Mouse (Mus musculus) heart, embryonic 13.5 days (tissue): ENCODE results near the gene Pex19. TPM values are rescaled to one million over a fixed set of nuclear protein-coding genes. Genes with fewer than 3 reads are reported as not detected.

Experiments used
- ATAC-seq: fragments of 200-750 bp; cut with Nextera tagmentation; 2 replicates; pipeline ENCODE4 v1.8.0; 2017; ENCODE audit warnings: moderate TSS enrichment; ENCODE audit not compliant: insufficient number of reproducible peaks, low FRiP score, low TSS enrichment; ENCODE audit errors: extremely low read depth
- H3K27ac ChIP-seq: fragments of 300-500 bp; sonication (generic); replicated peaks from 2 replicates; pipeline ENCODE4 v1.5.1; 2015; ENCODE audit warnings: moderate library complexity, mild to moderate bottlenecking, inconsistent platforms
- H3K27me3 ChIP-seq: fragments of 300-500 bp; sonication (generic); replicated peaks from 2 replicates; pipeline ENCODE4 v1.6.1; 2015; ENCODE audit warnings: mild to moderate bottlenecking, inconsistent platforms
- H3K36me3 ChIP-seq: fragments of 300-500 bp; sonication (generic); 2 replicates; pipeline ENCODE4 v1.6.1; 2015; ENCODE audit warnings: mild to moderate bottlenecking, inconsistent platforms
- H3K4me1 ChIP-seq: fragments of 300-500 bp; sonication (generic); 2 replicates; pipeline ENCODE4 v1.6.1; 2015; ENCODE audit warnings: inconsistent platforms
- H3K4me2 ChIP-seq: fragments of 300-500 bp; sonication (generic); 2 replicates; pipeline ENCODE4 v1.6.1; 2015; ENCODE audit warnings: inconsistent platforms, mild to moderate bottlenecking, moderate library complexity
- H3K4me3 ChIP-seq: fragments of 300-500 bp; sonication (generic); 2 replicates; pipeline ENCODE4 v1.5.1; 2015; ENCODE audit warnings: moderate library complexity, mild to moderate bottlenecking, inconsistent platforms
- H3K9ac ChIP-seq: fragments of 300-500 bp; sonication (generic); 2 replicates; pipeline ENCODE4 v1.6.1; 2015; ENCODE audit warnings: inconsistent platforms, mild to moderate bottlenecking, moderate library complexity
- H3K9me3 ChIP-seq: fragments of 300-500 bp; sonication (generic); 2 replicates; pipeline ENCODE4 v1.6.1; 2016; ENCODE audit warnings: inconsistent platforms
- WGBS: fragments of 180-500 bp; shearing (Covaris S2); methylation state at CpG from one replicate; pipeline ENCODE4 v1.1.7; 2015; ENCODE audit warnings: mixed read lengths; 5-methylcytosine and 5-hydroxymethylcytosine counted together
- polyA plus RNA-seq: library from polyadenylated mRNA; unstranded; fragments of >200 nt; fragmentation: Nextera tagmentation; extraction: Ambion mirVana; gene quantifications from 2 replicates; pipeline ENCODE4 v1.2.1, GENCODE M21; 2015

The Pex19 gene
- polyA plus RNA-seq, 1 experiment from 2014 or later: 124 TPM

DNA sequence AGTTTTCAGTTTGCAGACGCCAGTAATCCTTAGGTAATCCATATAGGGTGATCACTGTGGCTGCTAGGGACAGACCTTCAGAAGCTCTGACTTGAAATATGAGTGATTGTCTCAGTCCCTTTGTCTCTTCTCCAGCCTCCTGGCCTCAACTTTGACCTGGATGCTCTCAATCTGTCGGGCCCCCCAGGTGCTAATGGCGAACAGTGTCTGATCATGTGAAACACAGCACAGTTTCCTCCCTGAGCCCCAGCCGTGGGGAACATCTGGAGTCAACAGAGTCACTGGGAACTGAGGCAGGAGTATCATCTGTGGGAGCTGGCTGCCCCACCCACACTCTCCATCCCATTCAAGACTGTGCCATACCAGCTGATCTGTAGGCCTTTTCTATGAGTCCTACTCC, 7.5 kb downstream of the Pex19 start:
- Histone ChIP-seq H3K4me2 (no peak overlapping the region), H3K27ac (no peak overlapping the region), H3K4me1 (no peaks in the 10 kb centered on the region), H3K9me3 (no peaks in the 10 kb centered on the region), H3K9ac (no peak overlapping the region), H3K36me3 (peaks cover 75% of the 10 kb centered on the region), H3K27me3 (no peaks in the 10 kb centered on the region), H3K4me3 (no peak overlapping the region)
- ATAC-seq: no peak
- 80% methylated on average over 4 of the region's 4 CpGs for WGBS

DNA sequence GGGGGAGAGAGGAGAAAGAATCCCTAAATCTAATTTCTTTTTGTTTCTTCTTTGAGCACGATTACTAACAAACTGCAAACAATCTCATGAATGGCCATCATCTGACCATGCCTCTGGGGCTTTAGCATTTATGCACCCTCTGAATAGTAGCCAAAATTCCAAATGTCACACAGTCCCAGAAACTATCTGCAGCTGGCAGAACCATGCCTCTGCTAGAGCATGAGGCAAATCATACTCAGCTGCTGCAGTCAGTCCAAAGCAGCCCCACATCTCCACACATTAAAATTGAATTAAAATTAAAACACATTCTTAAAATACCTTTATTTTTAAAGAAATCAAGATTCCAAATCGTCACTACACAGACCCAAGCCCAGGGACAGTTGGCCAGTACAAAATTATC, 13.6 kb downstream of the Pex19 start:
- Histone ChIP-seq H3K27ac (no peak overlapping the region), H3K9ac (no peak overlapping the region), H3K4me3 (no peak overlapping the region), H3K4me1 (no peaks in the 10 kb centered on the region), H3K9me3 (no peaks in the 10 kb centered on the region), H3K27me3 (no peaks in the 10 kb centered on the region), H3K36me3 (peaks cover 14% of the 10 kb centered on the region), H3K4me2 (no peak overlapping the region)
- WGBS: 75% methylated on average over 2 of the region's 2 CpGs
- no peak for ATAC-seq

DNA sequence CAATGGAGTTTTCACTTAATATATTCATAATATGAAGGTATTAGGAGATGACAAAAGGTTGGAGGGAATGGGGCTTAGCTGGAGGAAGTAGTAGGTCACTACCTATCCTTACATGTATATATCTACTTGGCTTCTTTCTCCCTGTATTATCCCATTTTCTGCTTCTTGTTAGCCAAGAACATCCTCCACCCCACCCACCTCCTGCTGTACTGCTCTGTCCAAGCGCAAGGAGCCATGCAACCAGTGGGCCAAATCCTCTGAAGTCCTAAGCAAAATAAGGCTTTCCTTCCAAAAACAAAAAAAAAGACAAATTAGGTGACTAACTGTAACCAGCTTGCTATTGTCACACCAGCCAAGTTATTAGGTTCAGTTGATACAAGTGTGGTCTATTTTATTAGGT, 14.3 kb downstream of the Pex19 start:
- peaks cover 8% of the 10 kb centered on the region for H3K36me3 ChIP-seq
- 85% methylated on average over 1 of the region's 1 CpGs for WGBS
- ATAC-seq: no peak

DNA sequence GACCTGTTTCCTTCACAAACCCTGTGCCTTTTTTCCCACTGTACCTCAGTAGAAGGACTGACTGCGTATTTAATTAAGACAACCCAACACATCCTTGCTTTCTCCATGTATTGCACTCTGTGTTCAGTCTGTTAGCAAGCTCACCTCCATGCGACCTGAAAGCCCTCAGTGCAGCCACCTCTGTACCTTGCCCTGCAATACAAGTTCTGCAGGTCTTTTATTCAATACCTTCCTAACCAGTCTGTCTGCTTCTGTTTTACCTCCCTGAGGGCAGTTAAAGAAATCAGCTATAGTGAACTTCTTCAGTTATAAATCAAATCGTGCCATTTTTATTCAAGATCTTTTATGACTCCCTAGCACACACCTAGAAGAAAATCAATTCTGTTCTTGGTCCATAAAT, 15.0 kb downstream of the Pex19 start:
- Histone ChIP-seq H3K4me1 (no peaks in the 10 kb centered on the region), H3K4me3 (no peak overlapping the region), H3K4me2 (no peak overlapping the region), H3K27ac (no peak overlapping the region), H3K9me3 (no peaks in the 10 kb centered on the region), H3K9ac (no peak overlapping the region), H3K36me3 (peaks cover under 1% of the 10 kb centered on the region), H3K27me3 (no peaks in the 10 kb centered on the region)
- no peak for ATAC-seq
- WGBS: 75% methylated on average over 3 of the region's 3 CpGs

More for the DNA sequence above, 14.3 kb downstream of the Pex19 start:
- no peak overlapping the region for H3K4me2 ChIP-seq
- no peak overlapping the region for H3K27ac ChIP-seq
- H3K9me3 ChIP-seq: no peaks in the 10 kb centered on the region
- no peak overlapping the region for H3K4me3 ChIP-seq
- H3K27me3 ChIP-seq: no peaks in the 10 kb centered on the region
- no peak overlapping the region for H3K9ac ChIP-seq
- H3K4me1 ChIP-seq: no peaks in the 10 kb centered on the region

DNA sequence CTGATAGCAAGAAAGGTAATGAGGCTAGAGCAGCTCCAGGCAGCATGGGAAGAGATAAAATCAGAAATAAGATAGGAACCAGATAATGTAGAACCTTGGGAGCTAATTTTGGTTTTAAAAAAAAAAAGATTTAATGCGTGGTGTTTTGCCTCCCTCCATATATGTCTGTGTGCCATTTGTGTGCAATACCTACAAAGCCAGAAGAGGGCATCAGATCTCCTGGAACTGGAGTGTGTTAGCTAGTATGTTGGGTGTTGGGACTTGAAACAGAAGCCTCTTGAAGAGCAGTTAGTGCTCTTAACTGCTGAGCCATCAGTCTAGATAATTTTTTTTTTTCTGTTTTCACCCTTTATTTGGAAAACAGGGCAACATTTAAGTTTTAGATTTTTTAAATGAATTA, 17.0 kb downstream of the Pex19 start:
- H3K27me3 ChIP-seq: no peaks in the 10 kb centered on the region
- H3K4me3 ChIP-seq: no peak overlapping the region
- H3K36me3 ChIP-seq: no peaks in the 10 kb centered on the region
- WGBS: 19% methylated on average over 1 of the region's 1 CpGs
- H3K9ac ChIP-seq: no peak overlapping the region
- no peak for ATAC-seq
- peaks cover 6% of the 10 kb centered on the region for H3K4me1 ChIP-seq
- H3K4me2 ChIP-seq: no peak overlapping the region
- H3K9me3 ChIP-seq: no peaks in the 10 kb centered on the region
- no peak overlapping the region for H3K27ac ChIP-seq

DNA sequence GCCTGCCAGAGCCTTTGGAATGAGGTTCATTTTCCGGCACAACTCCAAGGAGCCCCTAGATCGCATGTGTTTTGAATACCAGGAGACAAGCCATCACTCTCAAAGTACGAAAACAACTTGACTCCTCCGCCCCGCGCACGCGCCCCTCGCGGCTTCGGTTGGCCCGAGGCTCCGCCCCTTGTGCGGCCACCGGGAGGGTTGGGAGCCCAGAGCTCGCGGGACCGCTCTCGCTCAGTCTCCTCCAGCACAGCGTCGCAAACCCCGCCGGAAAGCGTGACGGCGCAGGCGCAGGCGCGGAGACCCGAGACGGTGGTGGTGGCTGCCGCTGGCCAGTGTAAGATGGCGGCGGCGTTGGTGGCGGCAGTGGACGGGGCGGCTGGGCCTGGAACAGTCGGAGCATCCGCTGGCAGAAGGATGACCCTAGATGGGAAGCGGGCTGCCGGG, 21.3 kb downstream of the Pex19 start, which contains the start of gene Dcaf8:
Gene Dcaf8 (plus strand): TSS at position 250 of the 444 bp plus-strand sequence.
- H3K27me3 ChIP-seq: no peaks in the 10 kb centered on the region
- peak; percentile 98 for ATAC-seq
- peak within 1 kb of the TSS; percentile 100 for H3K9ac ChIP-seq
- peaks cover 22% of the 10 kb centered on the region for H3K4me1 ChIP-seq
- peak within 1 kb of the TSS; percentile 86 for H3K4me3 ChIP-seq
- H3K4me2 ChIP-seq: peak within 1 kb of the TSS; percentile 70
- under 1% methylated on average over 31 of the region's 42 CpGs for WGBS
- H3K9me3 ChIP-seq: no peaks in the 10 kb centered on the region
- H3K36me3 ChIP-seq: peaks cover 31% of the 10 kb centered on the region
- peak within 1 kb of the TSS; percentile 98 for H3K27ac ChIP-seq

DNA sequence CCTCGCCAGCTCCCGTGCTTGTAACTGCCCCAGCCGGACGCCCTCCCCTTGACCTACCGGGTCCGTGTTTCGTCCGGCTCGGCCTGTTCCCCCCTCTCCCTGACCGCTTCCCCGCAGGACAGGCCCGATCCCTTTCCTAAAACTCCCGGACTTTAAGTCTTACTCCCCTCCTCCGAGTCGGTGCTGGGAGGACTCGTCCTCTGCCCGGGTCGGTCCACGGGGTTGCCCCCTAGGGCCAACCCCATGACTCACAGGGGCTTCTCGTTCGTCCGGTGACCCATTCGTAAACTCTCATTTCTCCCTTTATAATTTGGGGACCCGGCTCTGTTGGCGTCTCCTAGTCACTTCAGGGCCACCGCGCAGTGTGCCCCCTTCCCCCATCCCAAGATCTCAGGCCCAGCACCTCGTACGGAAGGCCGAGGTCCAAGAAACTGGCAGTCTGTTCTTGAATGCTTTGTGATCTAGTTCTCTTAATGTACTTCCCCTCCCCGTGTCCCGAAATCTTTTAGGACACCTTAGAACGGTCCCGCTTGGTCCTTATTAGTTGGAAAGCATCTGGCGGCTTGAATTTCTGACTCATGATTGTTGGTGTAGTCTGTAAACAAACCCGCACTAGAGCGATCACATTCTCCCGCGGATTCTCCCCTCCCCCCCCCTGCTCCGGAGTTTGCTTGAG, 21.9 kb downstream of the Pex19 start:
- ATAC-seq: peak; percentile 31
- Histone ChIP-seq H3K9ac (peak overlapping the region; percentile 100), H3K9me3 (no peaks in the 10 kb centered on the region), H3K4me2 (peak overlapping the region; percentile 70), H3K36me3 (peaks cover 36% of the 10 kb centered on the region), H3K4me1 (peaks cover 22% of the 10 kb centered on the region), H3K27ac (peak overlapping the region; percentile 98), H3K4me3 (peak overlapping the region; percentile 86), H3K27me3 (no peaks in the 10 kb centered on the region)
- WGBS: 1% methylated on average over 40 of the region's 40 CpGs

DNA sequence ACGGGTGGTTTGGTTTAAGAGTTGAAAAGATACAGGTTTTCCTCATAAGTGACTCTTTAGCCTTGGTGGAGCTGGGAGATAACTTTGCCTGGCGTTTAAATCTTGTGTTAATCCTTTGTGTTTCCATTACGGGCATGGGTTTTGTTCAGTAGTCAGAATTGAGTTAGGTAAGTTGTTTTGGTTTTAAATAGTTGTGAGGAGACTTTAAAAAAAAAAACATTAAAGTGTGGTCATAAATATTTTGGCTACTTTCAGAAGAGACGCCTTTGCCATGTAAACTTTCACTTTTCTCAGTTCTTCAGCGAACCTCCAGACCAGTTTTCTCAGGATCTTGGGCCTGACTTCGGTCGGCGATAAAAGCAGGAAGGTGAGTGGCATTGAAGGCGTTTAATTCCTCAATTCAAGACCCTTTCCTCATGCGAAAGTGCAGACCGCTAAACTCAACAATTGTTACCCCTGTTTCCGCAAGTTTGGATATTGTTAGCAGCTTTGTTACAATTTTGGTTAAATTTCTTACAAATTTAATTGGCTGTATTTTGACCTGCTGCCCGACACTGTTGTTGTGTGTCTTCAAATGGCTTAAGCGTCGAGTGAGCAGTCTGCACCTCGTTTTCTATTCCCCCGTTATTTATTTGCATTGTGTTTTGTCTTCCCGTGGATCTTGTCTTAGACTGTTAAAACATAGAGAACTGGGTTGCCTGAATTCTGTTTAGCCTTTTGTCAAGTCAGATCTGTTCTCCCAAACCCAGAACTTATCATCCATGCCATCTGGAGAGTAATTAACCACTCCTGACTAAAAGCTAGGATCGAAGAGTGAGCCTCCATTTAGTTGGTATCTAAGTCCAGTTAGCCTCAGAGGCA, 22.6 kb downstream of the Pex19 start:
- Histone ChIP-seq H3K27ac (peak overlapping the region; percentile 98), H3K36me3 (peaks cover 44% of the 10 kb centered on the region), H3K4me3 (peak overlapping the region; percentile 86), H3K27me3 (no peaks in the 10 kb centered on the region), H3K9ac (peak overlapping the region; percentile 100), H3K4me2 (peak overlapping the region; percentile 70), H3K4me1 (peaks cover 22% of the 10 kb centered on the region), H3K9me3 (no peaks in the 10 kb centered on the region)
- no peak for ATAC-seq
- WGBS: 13% methylated on average over 19 of the region's 19 CpGs

DNA sequence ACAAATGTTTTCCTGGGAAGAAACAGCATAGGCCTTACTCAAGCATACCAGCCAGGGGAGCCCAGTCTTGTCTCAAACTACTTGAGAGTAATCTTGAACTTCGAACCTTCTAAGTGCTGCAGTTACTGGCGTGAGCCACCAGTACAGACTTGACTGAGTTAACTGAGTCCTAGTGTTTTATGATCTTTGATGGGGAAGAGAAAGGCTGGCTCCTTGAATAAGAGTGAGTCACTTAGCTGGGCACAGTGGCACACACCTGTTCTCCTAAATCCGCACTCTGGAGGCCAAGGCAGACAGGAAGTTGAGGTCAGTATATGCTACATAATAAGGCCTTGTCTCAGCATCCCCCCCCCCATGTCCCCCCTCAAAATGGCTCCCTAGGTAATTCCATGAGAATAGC, 28.0 kb downstream of the Pex19 start:
- H3K4me3 ChIP-seq: no peak overlapping the region
- peaks cover 79% of the 10 kb centered on the region for H3K36me3 ChIP-seq
- no peak overlapping the region for H3K4me2 ChIP-seq
- peaks cover 18% of the 10 kb centered on the region for H3K4me1 ChIP-seq
- no peak overlapping the region for H3K27ac ChIP-seq
- H3K27me3 ChIP-seq: no peaks in the 10 kb centered on the region
- ATAC-seq: no peak
- no peaks in the 10 kb centered on the region for H3K9me3 ChIP-seq
- 89% methylated on average over 3 of the region's 3 CpGs for WGBS
- no peak overlapping the region for H3K9ac ChIP-seq

DNA sequence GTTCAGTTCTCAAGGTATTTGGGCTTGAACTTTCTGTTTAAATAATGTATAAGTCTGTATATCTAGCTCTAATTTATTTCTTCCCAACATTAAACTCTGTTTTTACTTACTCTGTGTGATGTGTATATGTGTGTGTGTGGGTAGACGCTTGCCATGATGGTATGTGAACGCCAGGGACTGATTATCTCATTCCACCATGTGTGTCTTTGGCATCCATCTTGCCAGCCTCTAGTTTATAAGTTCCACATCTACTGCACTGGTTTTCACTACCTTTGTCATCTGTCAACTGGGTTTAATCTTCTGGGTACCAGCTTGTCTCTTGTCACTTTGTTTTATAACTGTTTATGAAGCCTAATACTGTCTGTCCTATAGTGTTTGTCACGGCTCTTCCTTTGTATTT, 29.0 kb downstream of the Pex19 start:
- H3K9me3 ChIP-seq: no peaks in the 10 kb centered on the region
- H3K27ac ChIP-seq: no peak overlapping the region
- WGBS: 90% methylated on average over 3 of the region's 3 CpGs
- no peaks in the 10 kb centered on the region for H3K27me3 ChIP-seq
- no peak overlapping the region for H3K4me2 ChIP-seq
- no peak overlapping the region for H3K9ac ChIP-seq
- no peak overlapping the region for H3K4me3 ChIP-seq
- H3K36me3 ChIP-seq: peaks cover 71% of the 10 kb centered on the region
- peaks cover 19% of the 10 kb centered on the region for H3K4me1 ChIP-seq
- no peak for ATAC-seq

DNA sequence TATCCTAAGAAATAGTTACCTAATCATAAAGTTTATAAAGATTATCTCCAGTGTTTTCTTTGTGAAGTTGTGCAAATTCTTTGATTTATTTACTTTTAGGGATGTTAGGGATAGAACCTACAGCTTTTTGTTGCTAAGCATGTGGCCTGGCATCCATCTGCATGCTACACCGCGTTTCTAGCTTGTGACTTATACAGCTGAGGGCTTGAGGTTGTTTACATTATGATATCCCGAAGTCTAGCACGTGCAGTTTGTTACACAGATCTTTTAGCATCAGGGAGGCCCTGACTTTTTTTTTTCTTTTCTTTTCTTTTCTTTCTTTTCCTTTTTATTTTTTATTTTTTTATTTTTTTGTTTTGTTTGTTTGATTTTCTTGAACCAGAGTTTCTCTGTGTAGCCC, 33.4 kb downstream of the Pex19 start:
- H3K36me3 ChIP-seq: peaks cover 36% of the 10 kb centered on the region
- H3K27me3 ChIP-seq: no peaks in the 10 kb centered on the region
- H3K27ac ChIP-seq: peak overlapping the region; percentile 87
- peak overlapping the region; percentile 17; the same call in 1 of the 2 replicates for H3K9ac ChIP-seq
- no peaks in the 10 kb centered on the region for H3K9me3 ChIP-seq
- no peak overlapping the region for H3K4me3 ChIP-seq
- peak overlapping the region; percentile 53 for H3K4me2 ChIP-seq
- WGBS: 32% methylated on average over 4 of the region's 4 CpGs
- ATAC-seq: no peak
- H3K4me1 ChIP-seq: peaks cover 40% of the 10 kb centered on the region
